Mouse (Mus musculus): Measurements from ENCODE around the gene Btbd35f29.
A peak's percentile ranks its signal among the peaks of the same experiment; 100 is the strongest.
"Not testable (repeated sequence)": the region's sequence is repeated elsewhere in the genome, so short reads cannot be mapped to it uniquely, and the experiment has no call there.

Gene Btbd35f29

GRCm38 (mm10) chrX:31117374-31117773, at the start of gene Btbd35f29:
TSS of gene Btbd35f29 (plus strand) at chrX:31117674.
- DNase-seq (ENCODE audit: low spot score in 2 of 2), result not testable (repeated sequence)

- DNase-seq (ENCODE audit: low spot score in 2 of 2), result peak in 1 of 2 experiments; percentile 75
Observed at GRCm38 (mm10) chrX:31141416-31141815, 23.9 kb downstream of the Btbd35f29 start.

GRCm38 (mm10) chrX:31145144-31145543, 27.7 kb downstream of the Btbd35f29 start:
- peak in 1 of 2 experiments; percentile 56 for DNase-seq (ENCODE audit: low spot score in 2 of 2)

GRCm38 (mm10) chrX:31145835-31146234, 28.4 kb downstream of the Btbd35f29 start:
- peak in 1 of 2 experiments; percentile 69 for DNase-seq (ENCODE audit: low spot score in 2 of 2)

- not testable (repeated sequence) for DNase-seq (ENCODE audit: low spot score in 2 of 2)
Observed at GRCm38 (mm10) chrX:31158534-31159085, 41.1 kb downstream of the Btbd35f29 start.

- peak in 1 of 2 experiments; percentile 78 for DNase-seq (ENCODE audit: low spot score in 2 of 2)
Observed at GRCm38 (mm10) chrX:31159450-31160322, 42.2 kb downstream of the Btbd35f29 start.

GRCm38 (mm10) chrX:31160554-31160953, 43.1 kb downstream of the Btbd35f29 start:
- peak in 1 of 2 experiments; percentile 89 for DNase-seq (ENCODE audit: low spot score in 2 of 2)

GRCm38 (mm10) chrX:31162638-31163037, 45.2 kb downstream of the Btbd35f29 start:
- peak in 1 of 2 experiments; percentile 83 for DNase-seq (ENCODE audit: low spot score in 2 of 2)

- not testable (repeated sequence) for DNase-seq (ENCODE audit: low spot score in 2 of 2)
Observed at GRCm38 (mm10) chrX:31165193-31165592, 47.7 kb downstream of the Btbd35f29 start.

Measured in spleen, postnatal 4 days (tissue).